9 mouse cellular contexts compared by ENCODE assay signal in the genomic region with DNA sequence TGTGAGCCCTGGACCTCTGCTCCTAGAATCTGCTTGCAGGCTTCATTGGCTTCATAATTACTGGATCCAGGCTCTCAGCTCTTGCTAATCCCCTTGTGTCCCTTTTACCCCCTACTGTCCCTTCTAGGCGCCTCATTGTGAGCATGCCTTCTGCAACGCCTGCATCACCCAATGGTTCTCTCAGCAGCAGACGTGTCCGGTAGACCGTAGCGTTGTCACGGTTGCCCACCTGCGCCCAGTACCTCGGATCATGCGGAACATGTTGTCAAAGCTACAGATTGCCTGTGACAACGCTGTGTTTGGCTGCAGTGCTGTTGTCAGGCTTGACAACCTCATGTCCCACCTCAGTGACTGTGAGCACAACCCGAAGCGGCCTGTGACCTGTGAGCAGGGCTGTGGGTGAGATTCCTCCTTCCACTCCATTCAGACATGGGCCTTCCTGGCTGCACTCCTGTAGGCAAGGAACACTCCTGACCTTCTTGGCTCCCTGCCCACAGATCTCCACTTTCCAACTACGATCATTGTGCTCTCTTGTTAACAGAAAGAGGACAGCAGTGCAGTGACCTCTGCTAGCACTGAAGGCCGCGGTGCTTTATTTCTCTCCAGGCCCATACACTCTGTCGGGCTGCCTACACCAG. TPM values are rescaled to one million over a fixed set of nuclear protein-coding genes. Genes with fewer than 3 reads are reported as not detected.
A peak's percentile ranks its signal among the peaks of the same experiment; 100 is the strongest.
DNase-seq lines count a peak whose midpoint lies in the region; TF ChIP-seq lines count a peak whose summit lies in the region.
"Had no signal": no experiment of that assay in that cellular context is flagged by ENCODE, and none has a peak within 500 bp of the region (broad histone marks: within the 10 kb centered on the region; RNA-seq: fewer than 3 reads in every experiment).

No protein-coding gene starts in this region.

- 67% methylated on average over 17 of the region's 17 CpGs for WGBS in liver, adult 2 months
- 88% methylated on average over 17 of the region's 17 CpGs for WGBS in heart, embryonic 10.5 days
- 49% methylated on average over 17 of the region's 17 CpGs for WGBS in spleen, adult 2 months

- peaks cover 4% of the 10 kb centered on the region; the same call in 1 of the 2 replicates for H3K4me1 ChIP-seq in liver, adult 2 months (ENCODE audit: control insufficient read depth, insufficient read depth, low read length)
- H3K4me1 ChIP-seq in heart, embryonic 10.5 days: peaks cover 13% of the 10 kb centered on the region; the same call in 1 of the 2 replicates
- peaks cover 50% of the 10 kb centered on the region for H3K4me1 ChIP-seq in spleen, adult 2 months (ENCODE audit: control insufficient read depth, insufficient read depth, insufficient read length)

- no peak for TF ChIP-seq POLR2A in liver, adult 2 months (IDR thresholded peaks at IDR 0.05; ENCODE audit: extremely low read depth, insufficient read depth, low read length)
- no peak; the same call in 1 of the 2 replicates for TF ChIP-seq POLR2A in spleen, adult 2 months (IDR thresholded peaks at IDR 0.05; ENCODE audit: low read depth, low read length)

- 0 out of 2 replicates have a peak, but pooled peaks cover 2% of the 10 kb centered on the region for H3K79me2 ChIP-seq in liver, adult 2 months (ENCODE audit: control insufficient read depth, insufficient read depth, low read length)

- H3K27ac ChIP-seq in liver, adult 2 months (replicated peaks; ENCODE audit: insufficient read depth, low read depth, low read length): no peak overlapping the region
- H3K27ac ChIP-seq in heart, embryonic 10.5 days: 0 out of 2 replicates have a peak overlapping the region, but pooled peaks have one; percentile 8
- peak overlapping the region; percentile 94 for H3K27ac ChIP-seq in spleen, adult 2 months (ENCODE audit: insufficient read depth, low read length)

- no peak overlapping the region for H3K9ac ChIP-seq in liver, adult 2 months (ENCODE audit: low read depth, low read length)

- no peaks in the 10 kb centered on the region for H3K9me3 ChIP-seq in heart, embryonic 10.5 days

- no peak for TF ChIP-seq CTCF in liver, adult 2 months (IDR thresholded peaks at IDR 0.05; ENCODE audit: low read depth, low read length)
- no peak for TF ChIP-seq CTCF in spleen, adult 2 months (IDR thresholded peaks at IDR 0.05; ENCODE audit: extremely low read depth, insufficient read depth, insufficient read length, insufficient replicate concordance)

- DNase-seq in liver, adult 2 months (ENCODE audit: extremely low read depth, low read depth, low spot score): peak; percentile 84
- no peak for DNase-seq in liver
- DNase-seq in adrenal gland, postnatal 25 days: peak; percentile 72
- DNase-seq in heart, embryonic 10.5 days (ENCODE audit: low spot score): no peak
- DNase-seq in kidney, postnatal 10 days: peak; percentile 89
- DNase-seq in spleen, adult 2 months (ENCODE audit: low read depth in 1 of 2, low spot score in 2 of 2): peak in 1 of 2 experiments; percentile 43
- DNase-seq in embryo, embryonic 9.5 days (ENCODE audit: extremely low spot score): no peak
- no peak for DNase-seq in embryo, embryonic 11 days

- no peak overlapping the region for H3K4me3 ChIP-seq in liver, adult 2 months (ENCODE audit: insufficient read depth, low read depth, low read length)
- peak overlapping the region; percentile 1; the same call in 1 of the 2 replicates for H3K4me3 ChIP-seq in heart, embryonic 10.5 days
- H3K4me3 ChIP-seq in spleen, adult 2 months (ENCODE audit: extremely low read depth, insufficient read depth, insufficient read length): no peak overlapping the region

- H3K27me3 ChIP-seq in liver, adult 2 months (ENCODE audit: control insufficient read depth, insufficient read depth, low read length): no peaks in the 10 kb centered on the region
- H3K27me3 ChIP-seq in heart, embryonic 10.5 days (ENCODE audit: insufficient read depth, poor library complexity, severe bottlenecking): no peaks in the 10 kb centered on the region
- H3K27me3 ChIP-seq in spleen, adult 2 months (ENCODE audit: control insufficient read depth, insufficient read depth, low read length): no peaks in the 10 kb centered on the region

- H3K36me3 ChIP-seq in liver, adult 2 months (ENCODE audit: control insufficient read depth, insufficient read depth, low read length): peaks cover 9% of the 10 kb centered on the region
- H3K36me3 ChIP-seq in heart, embryonic 10.5 days: peaks cover 91% of the 10 kb centered on the region
- peaks cover 18% of the 10 kb centered on the region for H3K36me3 ChIP-seq in spleen, adult 2 months (ENCODE audit: control insufficient read depth, insufficient read depth, low read length)

RNA-seq across cellular contexts. Expression of a gene that starts 23.7 kb away (rescaled TPM):
- 13.8 and 21.9 TPM in 2 replicates for total RNA-seq in liver, adult 2 months (2014; rRNA removed)
- polyA plus RNA-seq in liver, adult 2 months (2012; rRNA removed): 63.1 and 64.5 TPM in 2 replicates
- 107 and 125 TPM in 2 replicates for total RNA-seq in adrenal gland, postnatal 25 days (2021)
- 66.0 and 68.7 TPM in 2 replicates for polyA plus RNA-seq in heart, embryonic 10.5 days (2016; fragmentation: Nextera tagmentation; extraction: Ambion mirVana)
- polyA plus RNA-seq in spleen, adult 2 months (2012; rRNA removed): 67.8 and 84.5 TPM in 2 replicates

RNA-seq across cellular contexts. Expression of a gene that starts 23.8 kb away (rescaled TPM):
- 5.1 and 6.6 TPM in 2 replicates for total RNA-seq in liver, adult 2 months (2014; rRNA removed)
- polyA plus RNA-seq in liver, adult 2 months (2012; rRNA removed): 5.9 TPM in 2 replicates
- 35.9 and 44.4 TPM in 2 replicates for total RNA-seq in adrenal gland, postnatal 25 days (2021)
- polyA plus RNA-seq in heart, embryonic 10.5 days (2016; fragmentation: Nextera tagmentation; extraction: Ambion mirVana): 31.0 and 34.3 TPM in 2 replicates
- polyA plus RNA-seq in spleen, adult 2 months (2012; rRNA removed): 24.1 and 29.4 TPM in 2 replicates

RNA-seq across cellular contexts. Expression of a gene that starts 24.0 kb away (rescaled TPM):
- 12.9 and 17.0 TPM in 2 replicates for total RNA-seq in liver, adult 2 months (2014; rRNA removed)
- polyA plus RNA-seq in liver, adult 2 months (2012; rRNA removed): 22.3 and 27.9 TPM in 2 replicates
- 74.6 and 75.0 TPM in 2 replicates for total RNA-seq in adrenal gland, postnatal 25 days (2021)
- 76.5 and 87.9 TPM in 2 replicates for polyA plus RNA-seq in heart, embryonic 10.5 days (2016; fragmentation: Nextera tagmentation; extraction: Ambion mirVana)
- polyA plus RNA-seq in spleen, adult 2 months (2012; rRNA removed): 19.8 and 21.2 TPM in 2 replicates

RNA-seq across cellular contexts. Expression of a gene that starts 34.3 kb away (rescaled TPM):
- total RNA-seq in liver, adult 2 months (2014; rRNA removed): 2.4 and 3.2 TPM in 2 replicates
- 2.0 and 8.9 TPM in 2 replicates for polyA plus RNA-seq in liver, adult 2 months (2012; rRNA removed)
- not detected in 2 replicates for total RNA-seq in adrenal gland, postnatal 25 days (2021)
- 0.07 and 2.4 TPM in 2 replicates for polyA plus RNA-seq in heart, embryonic 10.5 days (2016; fragmentation: Nextera tagmentation; extraction: Ambion mirVana)
- 15.2 and 17.1 TPM in 2 replicates for polyA plus RNA-seq in spleen, adult 2 months (2012; rRNA removed)
- total RNA-seq: MEL had no signal

RNA-seq across cellular contexts. Expression of a gene that starts 58.4 kb away (rescaled TPM):
- 5.6 and 9.3 TPM in 2 replicates for total RNA-seq in liver, adult 2 months (2014; rRNA removed)
- 11.8 and 14.8 TPM in 2 replicates for polyA plus RNA-seq in liver, adult 2 months (2012; rRNA removed)
- total RNA-seq in adrenal gland, postnatal 25 days (2021): 72.3 and 75.1 TPM in 2 replicates
- 10.9 and 12.7 TPM in 2 replicates for polyA plus RNA-seq in heart, embryonic 10.5 days (2016; fragmentation: Nextera tagmentation; extraction: Ambion mirVana)
- polyA plus RNA-seq in spleen, adult 2 months (2012; rRNA removed): 31.1 and 36.9 TPM in 2 replicates

Comparison
In these comparisons a context has a peak if more than half of its experiments do, and no peak if none do; other contexts are left out.
1. DNase-seq: peak in liver, adult 2 months (single experiment), adrenal gland, postnatal 25 days (single experiment) and kidney, postnatal 10 days (single experiment); none in liver (single experiment), heart, embryonic 10.5 days (single experiment), embryo, embryonic 9.5 days (single experiment) and embryo, embryonic 11 days (single experiment).